Mouse (Mus musculus) kidney, adult 2 months (tissue): ENCODE results near the gene Gsn.

Source experiments
- CTCF ChIP-seq: fragments of 200-500 bp; conservative IDR thresholded peaks from 2 replicates; pipeline ENCODE4 v1.5.1; 2011; ENCODE audit warnings: low read depth, mild to moderate bottlenecking, control low read depth, low read length, moderate library complexity, mixed read lengths; ENCODE audit not compliant: insufficient read depth, insufficient read length
- POLR2A ChIP-seq: fragments of 200-500 bp; IDR thresholded peaks from one replicate; pipeline ENCODE4 v1.6.1; 2011; ENCODE audit warnings: low read depth, low read length, control low read depth

GRCm38 (mm10) chr2:35267156-35267875 is 11.1 kb downstream of the Gsn start:
- TF ChIP-seq POLR2A (no peak), CTCF (no peak)
